Mouse (Mus musculus) hematopoietic stem cell, adult 5-6 weeks (primary cell): Measurements from ENCODE around the gene Rpl18. TPM values are rescaled to one million over a fixed set of nuclear protein-coding genes. Genes with fewer than 3 reads are reported as not detected.

Experiments
- ATAC-seq, 2 experiments: fragments of 125-278 bp in 1 of 2; replicated peaks in 1 of 2; 2 replicates each; pipeline ENCODE4 v1.8.0; 2016 to 2017; ENCODE audit warnings: inconsistent platforms in 2 of 2, mild to moderate bottlenecking in 2 of 2, moderate number of reproducible peaks in 2 of 2, low read depth in 1 of 2, moderate TSS enrichment in 1 of 2; ENCODE audit not compliant: low FRiP score in 2 of 2, poor library complexity in 2 of 2, severe bottlenecking in 2 of 2, insufficient read depth in 1 of 2, low TSS enrichment in 1 of 2
- total RNA-seq: library from RNA; stranded (forward); fragments of 172-1452, 232-1000 nt; gene quantifications from 2 replicates; pipeline ENCODE4 v1.2.3, GENCODE M21; 2017

The Rpl18 gene
- total RNA-seq, result 1,764 and 1,816 TPM in 2 replicates

DNA sequence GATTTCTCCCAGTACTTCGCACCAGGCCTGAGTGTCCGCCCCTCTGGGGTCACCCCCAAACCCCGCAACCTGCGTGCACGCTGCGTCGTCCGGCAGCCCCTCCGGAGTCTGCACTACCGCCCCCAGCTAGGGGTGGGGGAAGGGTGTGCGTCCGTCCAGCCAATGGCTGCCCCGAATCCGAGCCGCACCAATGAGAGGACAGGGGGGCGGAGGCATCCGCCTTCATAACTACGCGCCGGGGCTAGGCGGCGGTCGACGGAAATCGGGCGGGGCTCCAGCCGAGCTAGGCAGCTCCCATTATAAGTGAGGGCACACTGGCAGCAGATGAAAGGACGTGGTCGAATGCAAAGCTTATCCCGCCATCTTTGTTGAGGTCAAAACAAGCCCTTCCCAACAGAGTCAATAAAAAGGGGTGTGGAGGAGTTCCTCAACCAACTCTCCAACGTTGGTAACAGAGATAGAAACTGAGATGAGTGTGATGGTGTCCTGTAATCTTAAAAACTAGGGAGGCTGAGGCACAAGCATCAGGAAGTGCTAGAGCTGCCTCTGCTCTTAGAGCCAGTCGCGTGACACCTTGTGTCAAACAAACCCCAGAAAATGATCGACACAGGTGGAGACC lies at the start of gene Rpl18:
TSS of gene Rpl18 (plus strand) at position 368 of the 619 bp plus-strand sequence.
- ATAC-seq, result peak; percentile 84 to 85

DNA sequence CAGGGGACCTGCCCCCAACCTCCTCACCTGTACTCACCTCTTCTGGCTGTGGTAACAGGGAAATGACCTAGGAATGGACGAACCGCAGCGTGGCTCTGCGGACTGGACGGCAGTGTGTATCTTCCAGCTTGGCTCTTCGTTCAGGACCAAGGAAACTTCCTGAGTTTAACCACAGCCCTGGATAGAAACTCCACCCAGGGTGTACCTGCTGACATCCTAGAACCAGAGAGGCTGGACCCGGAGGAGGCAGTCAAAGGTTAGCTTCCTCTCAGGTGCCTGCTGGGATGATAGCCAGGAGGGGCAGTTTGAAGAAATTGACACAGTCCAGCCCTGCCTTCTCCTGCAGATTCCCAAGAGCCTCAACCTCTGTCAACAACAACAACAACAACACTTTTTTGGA lies 49.1 kb upstream of the Rpl18 start, which contains the start of gene Fut2:
TSS of gene Fut2 (minus strand) at position 234 of the 400 bp plus-strand sequence.
- ATAC-seq, result no peak

DNA sequence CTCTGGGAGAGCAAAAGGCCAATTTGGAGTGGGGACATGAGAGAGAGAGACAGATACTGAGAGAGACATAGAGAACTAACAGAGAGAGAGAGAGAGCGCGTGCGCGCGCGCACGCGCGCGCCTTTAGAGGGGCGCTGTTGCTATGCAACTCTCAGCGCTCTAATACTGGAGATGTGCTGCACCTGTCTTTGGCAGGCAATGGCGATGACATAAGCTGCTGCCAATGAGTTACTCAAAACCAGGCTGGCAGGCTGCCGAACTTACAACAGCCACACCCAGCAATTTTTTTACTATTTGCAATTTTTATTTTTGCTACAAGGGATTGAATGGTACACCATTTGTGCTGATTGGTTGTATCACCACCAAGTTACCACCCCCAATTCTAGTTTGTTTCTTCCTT lies 47.5 kb upstream of the Rpl18 start:
- ATAC-seq, result no peak

DNA sequence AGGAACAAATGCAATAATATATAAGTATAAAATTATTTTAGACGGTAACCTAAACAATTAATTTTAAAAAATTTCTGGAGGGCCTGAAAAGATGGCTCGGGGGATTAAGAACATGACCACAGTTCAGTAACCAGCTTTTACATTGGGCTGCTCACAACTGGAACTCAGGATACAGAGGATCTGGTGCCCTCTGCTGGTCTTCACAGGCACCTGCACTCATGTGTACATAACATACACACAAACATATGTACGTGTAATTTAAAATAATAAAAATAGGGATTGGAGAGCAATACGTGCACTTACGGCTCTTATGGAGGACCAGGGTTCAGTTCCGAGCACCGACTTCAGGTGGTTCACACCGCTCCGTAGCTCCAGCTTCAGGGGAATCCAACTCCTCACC lies 46.3 kb upstream of the Rpl18 start:
- no peak for ATAC-seq

DNA sequence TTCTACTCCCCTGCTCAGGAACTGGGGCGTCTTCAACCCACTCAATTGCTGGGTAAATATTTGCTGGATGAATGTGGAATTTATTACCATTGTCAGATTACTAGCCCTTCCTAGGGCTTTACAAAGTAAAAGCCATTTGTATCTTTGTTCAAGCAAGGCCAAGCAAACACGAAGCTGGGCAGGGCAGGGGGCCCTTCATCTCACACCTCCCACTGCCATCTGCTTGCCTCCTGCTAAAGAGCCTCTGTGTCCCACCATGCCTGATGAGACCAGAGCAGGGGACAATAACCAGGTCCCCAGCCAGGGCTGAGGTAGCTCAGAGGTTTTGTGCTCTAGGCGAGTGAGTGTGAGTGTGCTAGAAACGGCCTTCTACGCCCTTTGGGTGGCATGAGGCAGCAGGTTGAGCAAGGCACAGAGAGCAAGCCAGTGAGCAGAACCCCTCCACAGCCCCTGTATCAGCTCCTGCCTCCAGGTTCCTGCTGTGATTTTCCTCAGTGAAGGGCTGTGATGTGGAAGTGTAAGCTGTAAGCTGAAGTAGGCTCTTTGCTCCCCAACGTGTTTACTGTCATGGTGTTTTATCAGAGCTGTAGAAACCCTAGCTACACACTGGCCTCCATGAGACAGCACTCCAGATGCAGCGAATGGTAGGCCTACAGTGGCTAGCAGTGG lies 37.5 kb upstream of the Rpl18 start:
- no peak for ATAC-seq

DNA sequence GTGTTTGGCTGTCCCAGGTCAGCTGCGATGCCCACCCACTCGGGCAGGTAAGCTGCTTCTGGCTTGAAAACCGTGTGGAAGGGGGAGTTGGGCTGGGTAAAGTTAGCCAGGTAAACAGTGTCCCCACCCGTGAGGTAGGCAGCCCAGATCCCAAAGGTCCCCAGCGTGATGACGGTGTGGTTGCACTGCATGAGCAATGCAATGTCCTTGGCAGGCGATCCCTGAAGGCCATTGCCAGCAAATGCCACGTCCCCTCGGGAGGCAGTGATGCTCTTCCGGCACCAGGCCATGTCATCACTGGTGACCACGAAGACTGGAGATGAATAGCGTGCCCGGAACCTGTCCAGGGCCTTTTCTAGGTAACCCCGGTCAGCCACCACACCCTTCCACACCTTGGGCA lies 36.7 kb upstream of the Rpl18 start:
- ATAC-seq, result no peak

DNA sequence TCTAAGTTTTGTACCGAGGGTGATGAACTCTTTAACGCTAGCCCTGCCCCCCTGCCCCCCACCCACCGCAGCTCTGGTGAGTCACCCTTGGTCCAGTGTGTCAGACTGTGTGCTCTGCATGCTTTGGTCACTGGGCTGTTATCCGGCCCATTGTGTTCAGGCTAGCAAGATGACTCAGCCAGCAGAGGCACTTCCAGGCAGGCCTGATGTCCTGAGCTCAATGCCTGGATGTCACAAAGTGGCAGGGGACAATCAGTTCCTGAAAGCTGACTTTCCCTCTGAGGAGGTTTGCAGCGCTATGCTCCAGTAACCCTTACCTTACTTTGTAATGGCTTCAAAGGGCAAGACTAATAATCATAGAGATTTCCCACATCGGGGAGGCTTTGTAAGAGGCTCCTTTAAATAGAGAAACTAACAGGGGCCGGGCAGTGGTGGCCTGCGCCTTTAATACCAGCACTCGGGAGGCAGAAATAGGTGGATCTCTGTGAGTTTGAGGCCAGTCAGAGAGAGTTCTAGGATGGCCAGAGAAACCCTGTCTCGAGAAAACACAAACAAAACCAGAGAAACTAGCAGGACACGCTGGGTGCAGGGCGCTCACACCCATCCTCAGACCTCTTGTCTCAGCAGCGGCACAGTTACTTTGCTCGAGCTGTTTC lies 35.2 kb upstream of the Rpl18 start:
- no peak for ATAC-seq

DNA sequence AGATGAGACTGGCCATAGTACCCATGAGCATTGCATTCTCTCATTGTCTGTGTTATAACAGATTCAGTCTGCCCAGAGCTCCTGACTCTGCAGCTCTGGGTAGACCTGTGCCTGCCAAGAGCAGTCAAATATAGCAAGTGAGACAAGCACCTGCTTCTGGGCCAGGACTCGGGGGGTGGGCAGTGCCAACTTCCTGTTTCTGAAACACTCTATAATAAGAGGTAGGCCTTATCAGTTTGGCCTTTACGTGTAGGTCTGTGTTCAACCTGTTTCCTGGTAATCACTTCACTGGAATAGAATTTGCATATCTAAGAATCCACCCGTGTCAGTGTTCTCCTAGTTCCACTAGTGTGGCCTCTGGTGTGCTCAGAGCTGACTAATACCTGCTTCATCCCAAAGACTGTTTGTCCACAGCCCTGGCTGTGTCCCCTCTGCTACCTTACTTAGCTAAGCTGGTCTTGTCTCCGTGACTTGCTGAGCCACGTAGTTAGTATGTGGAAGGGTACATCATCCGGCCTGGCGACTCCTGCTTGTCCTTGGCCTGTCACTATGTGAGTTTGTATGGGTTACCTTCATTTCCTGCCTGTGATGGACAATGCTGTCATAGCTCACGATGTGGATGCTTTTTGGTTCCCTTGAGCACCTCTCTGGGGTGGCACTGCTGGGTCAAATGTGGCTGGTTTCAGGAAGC lies 34.1 kb upstream of the Rpl18 start:
- ATAC-seq, result peak; percentile 50 to 66

DNA sequence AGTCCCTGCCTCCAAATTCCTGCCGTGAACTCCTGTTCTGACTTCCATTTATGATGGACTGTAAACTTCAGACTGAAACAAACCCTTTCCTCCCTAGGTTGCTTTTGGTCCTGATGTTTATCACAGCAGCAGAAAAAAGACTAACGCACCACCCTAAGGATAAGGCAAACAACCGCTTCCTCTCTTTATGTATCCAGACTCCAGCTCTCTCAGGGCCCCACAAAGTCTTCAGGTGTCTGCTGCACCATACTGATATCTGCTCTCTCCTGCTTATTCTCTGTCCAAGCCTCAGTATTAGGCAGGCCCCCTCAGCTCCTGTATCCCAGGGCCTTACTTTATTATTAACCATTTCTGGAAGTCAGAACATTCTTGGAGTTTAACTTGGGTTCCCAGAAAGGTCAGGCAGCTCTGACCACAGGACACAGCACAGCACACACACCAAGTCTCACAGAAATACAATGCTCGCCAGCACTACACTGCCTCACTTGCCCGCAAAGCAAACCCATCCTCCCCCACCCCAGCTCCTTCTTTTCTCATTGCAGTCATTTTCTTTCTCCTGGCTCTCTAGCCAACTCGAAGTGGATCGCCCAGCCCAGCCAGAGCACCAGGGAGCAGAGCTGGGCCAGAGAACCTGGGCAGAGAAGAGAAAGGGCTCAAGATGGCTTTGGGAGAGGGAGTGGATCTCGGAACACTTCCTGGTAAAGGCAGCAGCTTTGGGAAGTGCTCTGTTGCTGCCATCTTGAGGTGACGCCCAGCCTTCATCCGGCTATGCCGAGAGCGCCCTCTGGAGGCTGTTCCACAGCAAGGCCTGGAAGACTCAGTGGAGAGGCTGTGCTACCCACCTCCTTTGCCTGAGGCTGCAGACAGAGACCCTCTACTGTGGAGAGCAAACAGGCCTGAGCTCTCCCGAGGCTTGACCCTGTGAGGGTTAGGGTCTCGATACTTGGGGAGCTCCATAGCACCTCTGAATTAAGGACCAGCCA lies 32.8 kb upstream of the Rpl18 start:
- ATAC-seq, result peak; percentile 57 to 68; a peak in 3 of 4 replicates

DNA sequence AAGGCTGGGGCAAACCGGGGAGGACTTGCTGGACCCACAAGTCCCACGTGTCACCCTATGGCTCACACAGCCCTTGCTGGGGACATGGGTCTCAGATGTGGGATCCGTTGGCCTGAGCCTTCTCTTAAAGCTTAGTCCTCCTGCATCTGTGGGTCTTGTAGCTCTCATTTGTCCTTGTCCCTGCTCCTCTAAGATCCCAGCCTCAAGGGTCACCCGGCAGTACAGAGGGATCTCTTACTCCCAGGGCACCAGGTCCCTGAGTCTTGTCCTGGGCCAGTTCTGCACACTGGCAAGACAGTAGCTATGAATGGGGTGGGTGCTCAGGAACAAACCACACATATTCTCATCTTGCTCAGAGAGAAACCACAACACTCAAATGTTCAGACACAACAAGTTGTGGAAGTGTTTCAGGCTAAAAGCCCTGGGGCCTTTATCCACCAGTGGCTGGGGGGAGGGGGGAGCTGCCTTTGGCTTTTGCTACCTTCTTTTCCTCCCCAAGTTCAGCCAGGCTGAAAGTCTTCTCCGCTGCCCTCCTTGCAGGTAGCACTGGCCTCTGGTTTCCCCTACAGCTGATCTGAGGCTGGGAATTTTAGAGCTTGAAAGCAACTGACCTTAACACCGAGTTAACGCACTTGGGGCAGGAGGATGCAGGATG lies 31.7 kb upstream of the Rpl18 start, which contains the start of gene Ntn5:
TSS of gene Ntn5 (plus strand) at position 627 of the 655 bp plus-strand sequence.
- no peak for ATAC-seq

DNA sequence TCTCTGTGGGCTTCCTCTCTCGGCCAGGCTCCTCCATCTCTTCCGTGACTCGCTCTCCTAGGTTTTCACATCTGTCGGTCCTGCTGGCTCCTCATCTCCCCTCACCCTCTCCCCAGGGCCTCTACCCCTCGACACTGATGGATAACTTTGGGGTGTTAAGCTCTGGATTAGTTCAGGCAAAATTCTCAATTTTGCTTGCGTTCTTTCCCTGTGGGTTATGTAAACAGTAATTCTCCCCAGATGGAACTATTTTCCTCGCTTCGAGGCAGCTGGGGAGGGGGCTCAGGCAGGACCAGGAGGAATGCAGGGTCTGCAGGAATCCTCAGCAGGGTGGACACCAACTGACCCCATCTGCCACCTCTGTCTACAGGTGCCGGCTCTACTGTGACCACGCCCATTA lies 29.4 kb upstream of the Rpl18 start:
- ATAC-seq, result no peak

DNA sequence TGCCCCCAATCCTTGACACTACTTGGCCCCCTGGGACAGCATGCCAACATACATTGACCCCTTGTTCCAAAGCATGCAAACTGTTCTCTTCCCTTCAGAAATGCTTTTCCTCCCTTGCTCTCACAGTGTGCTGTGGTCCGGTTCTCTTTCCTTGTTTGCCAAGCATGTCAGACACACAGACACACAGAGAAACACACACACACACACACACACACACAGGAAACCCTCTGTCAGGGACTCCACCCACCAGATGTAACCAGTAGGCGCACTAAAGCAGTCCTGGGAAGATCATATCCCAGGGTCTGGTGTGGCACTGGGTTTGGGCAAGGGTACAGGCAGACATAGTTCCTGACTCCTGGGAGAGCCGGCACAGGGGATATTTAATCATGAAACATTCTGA lies 28.4 kb upstream of the Rpl18 start:
- no peak for ATAC-seq

DNA sequence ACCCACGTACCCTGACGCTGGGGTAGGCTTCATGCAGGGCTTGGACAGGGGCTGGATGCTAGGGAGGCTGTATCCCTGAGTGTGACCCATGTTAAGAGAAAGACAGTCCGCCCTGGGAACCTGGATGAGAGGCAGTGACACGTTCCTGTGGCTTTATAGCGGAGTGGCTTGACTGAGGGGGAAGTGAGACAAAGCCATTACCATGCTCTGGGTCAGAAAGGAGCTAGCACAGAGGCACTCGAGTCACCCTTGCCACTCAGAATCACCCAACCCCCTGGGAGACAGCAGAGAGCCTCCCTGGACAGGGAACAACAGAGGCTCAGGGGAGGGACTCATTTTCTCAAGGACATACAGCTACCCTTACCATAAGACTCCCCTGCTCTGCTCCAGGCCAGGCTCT lies 26.2 kb upstream of the Rpl18 start:
- no peak for ATAC-seq

DNA sequence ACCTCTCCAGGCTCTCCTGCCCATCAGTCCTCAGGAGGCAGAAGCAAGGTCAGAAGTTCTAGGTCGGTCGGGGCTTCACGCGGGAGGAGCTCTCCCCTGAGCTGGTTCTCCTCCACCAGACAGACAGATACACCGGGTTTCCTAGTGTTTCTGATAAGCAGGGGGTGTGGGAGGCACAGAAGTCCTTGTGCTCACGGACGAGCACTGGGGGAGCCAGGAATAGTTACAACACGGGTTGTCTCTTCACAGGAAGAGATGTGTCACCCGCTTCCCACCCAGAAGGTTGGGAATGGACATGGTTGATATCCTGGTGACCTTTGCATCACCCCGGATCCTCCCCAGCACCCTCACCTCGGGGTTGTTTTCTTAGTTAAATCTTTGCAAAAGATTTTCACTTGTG lies 25.5 kb upstream of the Rpl18 start:
- ATAC-seq, result no peak

DNA sequence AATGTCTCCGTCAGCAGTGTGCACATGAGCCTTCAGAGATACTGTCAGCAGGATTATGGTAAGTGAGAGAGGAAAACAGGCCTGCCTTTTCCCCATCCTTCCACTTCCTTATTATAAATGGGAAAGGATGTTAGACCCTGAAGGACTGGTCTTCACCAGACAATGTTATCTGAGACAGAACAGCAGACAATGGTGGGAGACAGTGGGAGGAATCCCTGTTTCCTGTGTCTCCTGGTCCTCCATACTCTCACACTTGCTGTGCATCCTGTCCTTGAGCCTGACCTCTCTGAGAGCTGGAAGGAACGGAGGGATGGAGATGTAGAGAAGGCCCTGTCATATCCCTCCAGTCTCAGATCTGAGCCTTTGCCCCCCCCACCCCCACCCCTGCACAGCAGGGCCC lies 22.9 kb upstream of the Rpl18 start:
- ATAC-seq, result no peak

DNA sequence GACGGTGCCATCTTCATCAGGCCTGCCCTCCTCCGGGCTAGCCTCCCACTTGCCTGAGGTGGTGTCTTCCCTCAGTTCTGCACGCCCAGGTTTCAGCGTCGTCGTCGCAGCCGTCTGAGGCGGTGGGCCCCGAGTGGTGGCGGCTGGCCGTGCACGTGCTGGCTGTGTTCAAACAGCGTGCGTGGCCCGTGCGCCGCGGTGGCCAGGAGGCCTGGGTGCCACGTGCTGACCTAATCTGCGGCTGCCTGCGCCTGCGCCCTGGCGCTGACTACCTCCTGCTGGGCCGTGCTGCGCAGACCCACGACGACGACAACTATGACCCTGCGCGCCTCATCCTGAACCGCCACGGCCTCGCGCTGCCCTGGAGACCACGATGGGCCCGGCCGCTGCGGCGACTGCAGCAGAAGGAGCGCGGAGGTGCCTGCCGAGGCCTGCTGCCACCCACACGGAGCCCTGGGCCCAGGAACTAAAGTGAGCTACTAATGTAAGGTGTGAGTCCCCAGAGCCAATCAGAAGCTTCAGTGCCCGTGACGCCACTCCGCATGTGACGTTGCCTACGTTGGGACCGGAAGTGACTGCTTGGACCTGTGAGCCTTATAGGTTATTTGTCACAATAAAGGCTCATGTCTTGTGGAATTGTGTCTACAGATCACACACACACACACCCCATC lies 21.2 kb upstream of the Rpl18 start, which contains the start of gene Sec1:
TSS of gene Sec1 (minus strand) at position 482 of the 671 bp plus-strand sequence.
- ATAC-seq, result no peak
